Mouse (Mus musculus) liver, embryonic 14.5 days (tissue): Measurements from ENCODE around the gene Sele.

Source experiments
- CTCF ChIP-seq: IDR thresholded peaks from 2 replicates; pipeline ENCODE4 v1.5.1; 2016; ENCODE audit warnings: antibody characterized with exemption, low read depth, control low read depth
- EP300 ChIP-seq: IDR thresholded peaks from 2 replicates; pipeline ENCODE4 v1.6.1; 2016; ENCODE audit warnings: antibody characterized with exemption, low read depth

GRCm38 (mm10) chr1:164097911-164098310, 49.9 kb downstream of the Sele start:
- TF ChIP-seq EP300 (no peak), CTCF (no peak)
